Mouse (Mus musculus) thymus, adult 2 months (tissue): ENCODE data around the gene Rbm43. TPM values are rescaled to one million over a fixed set of nuclear protein-coding genes. Genes with fewer than 3 reads are reported as not detected.

ENCODE experiments used
- DNase-seq: peaks from one replicate; pipeline ENCODE4 v3.0.0; 2021
- H3K27ac ChIP-seq: fragments of 200-500 bp; 2 replicates; pipeline ENCODE4 v1.5.1; 2012; ENCODE audit warnings: low read length, control low read depth; ENCODE audit not compliant: control insufficient read depth, insufficient read depth
- H3K27me3 ChIP-seq: fragments of 200-500 bp; 2 replicates; pipeline ENCODE4 v1.6.1; 2012; ENCODE audit warnings: mild to moderate bottlenecking, low read length, moderate library complexity, mixed read lengths; ENCODE audit not compliant: control insufficient read depth, insufficient read depth
- H3K36me3 ChIP-seq: fragments of 200-500 bp; 2 replicates; pipeline ENCODE4 v1.6.1; 2012; ENCODE audit warnings: mild to moderate bottlenecking, low read length, moderate library complexity; ENCODE audit not compliant: control insufficient read depth, insufficient read depth
- H3K4me1 ChIP-seq: fragments of 200-500 bp; replicated peaks from 2 replicates; pipeline ENCODE4 v1.6.1; 2012; ENCODE audit warnings: low read length; ENCODE audit not compliant: control insufficient read depth, insufficient read depth
- H3K4me3 ChIP-seq: fragments of 200-500 bp; 2 replicates; pipeline ENCODE4 v1.5.1; 2012; ENCODE audit warnings: mild to moderate bottlenecking, low read length, control low read depth, moderate library complexity; ENCODE audit not compliant: control insufficient read depth, insufficient read depth
- CTCF ChIP-seq: fragments of 200-500 bp; IDR thresholded peaks from 2 replicates; pipeline ENCODE4 v1.5.1; 2012; ENCODE audit warnings: mild to moderate bottlenecking, control low read depth, low read length, moderate library complexity, borderline replicate concordance; ENCODE audit not compliant: control insufficient read depth, poor library complexity, insufficient read depth; ENCODE audit errors: extremely low read depth
- POLR2A ChIP-seq: fragments of 200-500 bp; IDR thresholded peaks from 2 replicates; pipeline ENCODE4 v1.6.1; 2012; ENCODE audit warnings: mild to moderate bottlenecking, low read length, control low read depth, moderate library complexity; ENCODE audit not compliant: control insufficient read depth, poor library complexity, insufficient read depth; ENCODE audit errors: extremely low read depth
- WGBS: fragments of 180-500 bp; shearing (Covaris S2); methylation state at CpG from one replicate; pipeline ENCODE4 v1.1.7; 2018; 5-methylcytosine and 5-hydroxymethylcytosine counted together
- polyA plus RNA-seq: library from polyadenylated mRNA; depleted of rRNA; stranded (reverse); fragments of >200 nt; gene quantifications from 2 replicates; pipeline ENCODE4 v1.2.3, GENCODE M21; 2012

Gene Rbm43
- polyA plus RNA-seq, 1 experiment, result 14.6 TPM

GRCm38 (mm10) chr2:51970897-51971296, 35.9 kb upstream of the Rbm43 start:
- Histone ChIP-seq H3K27me3 (no peaks in the 10 kb centered on the region), H3K4me1 (peaks cover 10% of the 10 kb centered on the region), H3K36me3 (no peaks in the 10 kb centered on the region), H3K27ac (no peak overlapping the region), H3K4me3 (no peak overlapping the region)
- over 99% methylated on average over 4 of the region's 4 CpGs for WGBS
- TF ChIP-seq CTCF, result no peak
- TF ChIP-seq POLR2A, result no peak
- no peak for DNase-seq

GRCm38 (mm10) chr2:51967288-51967687, 32.3 kb upstream of the Rbm43 start:
- TF ChIP-seq CTCF (no peak), POLR2A (no peak)
- Histone ChIP-seq H3K27ac (no peak overlapping the region), H3K4me1 (0 out of 2 replicates have a peak, but pooled peaks cover 2% of the 10 kb centered on the region), H3K4me3 (no peak overlapping the region), H3K36me3 (no peaks in the 10 kb centered on the region), H3K27me3 (no peaks in the 10 kb centered on the region)
- DNase-seq, result no peak
- WGBS, result 91% methylated on average over 3 of the region's 3 CpGs

- Histone ChIP-seq H3K27me3 (no peaks in the 10 kb centered on the region), H3K4me1 (no peaks in the 10 kb centered on the region), H3K27ac (no peak overlapping the region), H3K4me3 (no peak overlapping the region), H3K36me3 (peaks cover 36% of the 10 kb centered on the region)
- TF ChIP-seq CTCF, result no peak
- TF ChIP-seq POLR2A, result no peak
- WGBS, result 89% methylated on average over 7 of the region's 7 CpGs
- no peak for DNase-seq
These were observed 18.8 kb upstream of the Rbm43 start for GRCm38 (mm10) chr2:51953648-51954204.

DNA sequence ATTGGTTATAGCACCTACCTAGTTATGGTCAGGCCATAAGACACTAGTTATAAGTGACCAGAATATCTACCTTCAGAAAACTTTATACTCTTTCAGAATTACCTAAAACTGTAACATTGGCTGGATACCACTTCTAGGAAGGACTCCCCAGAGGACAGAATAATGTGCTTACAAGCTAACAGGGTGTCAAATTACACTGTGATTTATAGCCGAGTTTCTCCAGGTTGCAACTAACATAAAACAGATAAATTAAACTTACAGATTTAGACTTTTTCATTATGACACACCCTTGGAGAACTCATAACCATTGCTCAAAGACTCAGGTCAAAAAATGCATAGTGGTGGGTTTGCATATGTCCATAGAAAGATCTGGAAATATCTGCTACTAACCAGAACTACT, 15.9 kb upstream of the Rbm43 start:
- H3K36me3 ChIP-seq, result peaks cover 27% of the 10 kb centered on the region
- H3K4me1 ChIP-seq, result no peaks in the 10 kb centered on the region
- no peak for DNase-seq
- no peak overlapping the region for H3K4me3 ChIP-seq
- WGBS, result 90% methylated on average over 1 of the region's 1 CpGs
- no peak overlapping the region for H3K27ac ChIP-seq
- TF ChIP-seq CTCF, result no peak
- TF ChIP-seq POLR2A, result no peak
- no peaks in the 10 kb centered on the region for H3K27me3 ChIP-seq

- TF ChIP-seq CTCF (no peak), POLR2A (no peak)
- H3K27me3 ChIP-seq, result no peaks in the 10 kb centered on the region
- no peak overlapping the region for H3K27ac ChIP-seq
- H3K36me3 ChIP-seq, result peaks cover 24% of the 10 kb centered on the region
- H3K4me1 ChIP-seq, result no peaks in the 10 kb centered on the region
- H3K4me3 ChIP-seq, result no peak overlapping the region
- WGBS, result 94% methylated on average over 6 of the region's 6 CpGs
- DNase-seq, result no peak
These were observed 13.3 kb upstream of the Rbm43 start for GRCm38 (mm10) chr2:51948105-51948830.

DNA sequence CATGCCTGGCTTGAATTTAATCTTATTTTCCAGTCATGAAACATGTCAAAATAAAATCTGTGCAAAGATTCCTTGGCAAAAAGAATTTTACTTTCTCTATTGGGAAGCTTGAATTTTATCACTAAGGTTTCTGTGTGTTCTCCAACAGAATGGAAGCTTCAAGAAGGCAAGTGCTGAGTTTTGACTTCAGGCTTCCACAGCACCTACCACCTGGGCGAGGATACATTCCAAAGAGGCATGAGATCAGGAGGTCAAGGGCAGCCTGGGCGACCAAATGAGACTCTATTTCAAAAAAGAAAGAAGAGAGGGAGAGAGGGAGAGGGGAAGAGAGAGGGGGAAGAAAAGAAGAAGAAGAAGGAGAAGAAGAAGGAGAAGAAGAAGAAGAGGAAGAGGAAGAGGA, 10.8 kb upstream of the Rbm43 start:
- peaks cover 15% of the 10 kb centered on the region for H3K36me3 ChIP-seq
- H3K4me3 ChIP-seq, result no peak overlapping the region
- 95% methylated on average over 2 of the region's 2 CpGs for WGBS
- no peak for DNase-seq
- TF ChIP-seq CTCF (no peak), POLR2A (no peak)
- no peaks in the 10 kb centered on the region for H3K27me3 ChIP-seq
- H3K4me1 ChIP-seq, result no peaks in the 10 kb centered on the region
- H3K27ac ChIP-seq, result no peak overlapping the region

GRCm38 (mm10) chr2:51941832-51942231, 6.9 kb upstream of the Rbm43 start:
- TF ChIP-seq POLR2A (no peak), CTCF (no peak)
- WGBS, result 95% methylated on average over 7 of the region's 7 CpGs

GRCm38 (mm10) chr2:51938750-51939149, 3.8 kb upstream of the Rbm43 start:
- Histone ChIP-seq H3K4me3 (no peak overlapping the region), H3K27ac (no peak overlapping the region), H3K4me1 (0 out of 2 replicates have a peak, but pooled peaks cover 4% of the 10 kb centered on the region), H3K36me3 (no peaks in the 10 kb centered on the region), H3K27me3 (no peaks in the 10 kb centered on the region)
- no peak for TF ChIP-seq CTCF
- no peak for TF ChIP-seq POLR2A
- WGBS, result 85% methylated on average over 3 of the region's 3 CpGs
- DNase-seq, result no peak

More at GRCm38 (mm10) chr2:51941832-51942231, 6.9 kb upstream of the Rbm43 start:
- Histone ChIP-seq H3K36me3 (no peaks in the 10 kb centered on the region), H3K4me1 (no peaks in the 10 kb centered on the region), H3K27me3 (no peaks in the 10 kb centered on the region), H3K27ac (no peak overlapping the region), H3K4me3 (no peak overlapping the region)
- no peak for DNase-seq
